Mouse (Mus musculus) olfactory bulb, adult 2 months (tissue): ENCODE results near the gene Gm5447. TPM values are rescaled to one million over a fixed set of nuclear protein-coding genes. Genes with fewer than 3 reads are reported as not detected.

Experiments
- H3K27ac ChIP-seq: fragments of 200-500 bp; 2 replicates; pipeline ENCODE4 v1.5.1; 2012; ENCODE audit warnings: low read depth, low read length; ENCODE audit not compliant: insufficient read depth
- H3K4me1 ChIP-seq: fragments of 200-500 bp; 2 replicates; pipeline ENCODE4 v1.6.1; 2012; ENCODE audit warnings: low read length; ENCODE audit not compliant: control insufficient read depth, insufficient read depth
- H3K4me3 ChIP-seq: fragments of 200-500 bp; 2 replicates; pipeline ENCODE4 v1.5.1; 2012; ENCODE audit warnings: mild to moderate bottlenecking, low read depth, low read length, moderate library complexity; ENCODE audit not compliant: insufficient read depth
- CTCF ChIP-seq: fragments of 200-500 bp; IDR thresholded peaks from 2 replicates; pipeline ENCODE4 v1.5.1; 2012; ENCODE audit warnings: low read depth, mild to moderate bottlenecking, low read length, moderate library complexity; ENCODE audit not compliant: insufficient read depth
- POLR2A ChIP-seq: fragments of 200-500 bp; IDR thresholded peaks from 2 replicates; pipeline ENCODE4 v1.6.1; 2012; ENCODE audit warnings: mild to moderate bottlenecking, low read depth, low read length, moderate library complexity; ENCODE audit not compliant: insufficient read depth
- WGBS: fragments of 180-500 bp; shearing (Covaris S2); methylation state at CpG from one replicate; pipeline ENCODE4 v1.1.7; 2018; 5-methylcytosine and 5-hydroxymethylcytosine counted together
- polyA plus RNA-seq: library from polyadenylated mRNA; stranded (reverse); fragments of >200 nt; gene quantifications from 2 replicates; pipeline ENCODE4 v1.2.4, GENCODE M21; 2012; ENCODE audit warnings: low replicate concordance; ENCODE audit not compliant: missing spikeins, insufficient read depth, insufficient read length

Gm5447 gene
- polyA plus RNA-seq: not detected in 2 replicates

DNA sequence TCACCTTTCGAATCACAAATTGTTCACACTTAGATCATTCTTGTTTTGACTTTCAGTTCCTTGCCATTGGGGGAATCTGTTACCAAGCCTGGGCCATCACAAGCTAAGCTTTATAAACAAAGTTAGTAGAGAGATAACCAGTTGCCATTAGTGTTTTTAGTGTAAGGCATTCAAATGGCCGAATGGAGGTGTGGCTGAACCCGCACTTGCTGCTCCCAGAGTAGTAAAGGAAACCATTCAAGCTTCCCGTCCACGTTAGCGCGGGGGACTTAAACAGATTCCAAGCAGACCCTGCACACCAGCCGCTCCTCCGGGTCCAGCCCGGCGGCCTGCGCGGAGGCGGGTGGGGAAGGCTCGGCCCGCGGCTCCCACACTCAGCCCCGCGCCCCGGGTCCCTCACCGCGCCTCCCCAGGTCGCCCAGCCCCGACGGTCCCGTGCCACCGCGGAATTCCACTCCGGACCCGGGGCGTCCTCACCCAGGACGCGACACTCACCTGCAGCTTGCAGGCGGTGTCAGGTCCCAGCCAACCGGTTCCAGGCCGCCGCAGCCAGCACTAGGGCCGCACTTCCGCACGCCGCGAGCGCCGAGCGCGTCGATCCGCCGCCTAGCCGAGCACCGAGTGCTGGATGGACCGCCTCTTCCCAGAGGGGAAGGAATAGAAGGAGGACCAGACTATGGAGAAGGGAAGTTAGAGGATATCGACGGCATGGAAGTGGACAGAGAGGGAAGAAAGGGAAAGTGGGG lies at the start of gene Gm5447, which contains the start of gene Exoc2:
Gm5447 (plus strand) TSS at position 704 of the 746 bp plus-strand sequence.
Exoc2 (minus strand) TSS at position 593 of the 746 bp plus-strand sequence.
- Histone ChIP-seq H3K4me3 (peak within 1 kb of the TSS; percentile 62), H3K27ac (peak within 1 kb of the TSS; percentile 13; the same call in 1 of the 2 replicates), H3K4me1 (0 out of 2 replicates have a peak, but pooled peaks cover 2% of the 10 kb centered on the region)
- under 1% methylated on average over 54 of the region's 54 CpGs for WGBS
- TF ChIP-seq CTCF: no peak
- peak; percentile 75 for TF ChIP-seq POLR2A

DNA sequence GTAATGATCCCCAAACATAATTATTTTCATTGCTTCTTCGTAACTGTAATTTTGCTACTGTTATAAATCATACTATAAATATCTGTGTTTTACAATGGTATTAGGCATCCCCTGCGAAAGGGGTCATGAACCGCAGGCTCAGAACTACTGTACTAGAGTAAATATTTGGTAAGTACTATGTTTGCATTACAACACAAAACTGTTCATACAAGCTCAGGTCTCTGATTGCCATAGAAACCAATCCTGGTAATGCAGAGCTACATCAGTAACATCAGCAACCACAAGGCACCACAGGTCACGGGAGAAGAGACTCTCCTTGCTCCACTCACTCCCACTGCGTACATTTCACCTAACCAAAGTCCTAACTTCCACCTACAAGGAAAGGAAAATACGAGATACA lies 49.7 kb upstream of the Gm5447 start:
- H3K4me3 ChIP-seq: no peak overlapping the region
- H3K27ac ChIP-seq: no peak overlapping the region
- TF ChIP-seq CTCF: no peak
- TF ChIP-seq POLR2A: no peak
- no peaks in the 10 kb centered on the region for H3K4me1 ChIP-seq
- 92% methylated on average over 6 of the region's 6 CpGs for WGBS

DNA sequence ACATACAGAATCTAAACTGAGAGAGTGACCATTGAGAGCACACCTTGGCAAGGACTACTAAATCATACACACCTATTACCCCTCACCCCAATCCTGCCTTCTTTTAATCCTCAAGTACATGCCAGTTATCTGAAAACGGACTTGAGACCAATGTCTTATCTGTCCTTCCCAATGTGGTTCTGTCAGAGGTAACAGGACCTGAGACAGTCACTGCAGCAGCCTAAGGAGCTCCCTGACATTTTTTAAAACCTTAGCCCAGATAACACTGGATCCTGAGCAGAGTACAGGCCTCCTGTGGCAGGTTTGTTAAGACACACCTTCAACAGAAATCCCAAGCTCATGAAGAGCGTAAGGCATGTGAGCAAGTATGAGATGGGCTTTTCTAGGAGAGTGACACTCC lies 44.9 kb upstream of the Gm5447 start:
- WGBS: 94% methylated on average over 2 of the region's 2 CpGs
- no peak for TF ChIP-seq CTCF
- H3K4me1 ChIP-seq: no peaks in the 10 kb centered on the region
- no peak overlapping the region for H3K4me3 ChIP-seq
- H3K27ac ChIP-seq: no peak overlapping the region

DNA sequence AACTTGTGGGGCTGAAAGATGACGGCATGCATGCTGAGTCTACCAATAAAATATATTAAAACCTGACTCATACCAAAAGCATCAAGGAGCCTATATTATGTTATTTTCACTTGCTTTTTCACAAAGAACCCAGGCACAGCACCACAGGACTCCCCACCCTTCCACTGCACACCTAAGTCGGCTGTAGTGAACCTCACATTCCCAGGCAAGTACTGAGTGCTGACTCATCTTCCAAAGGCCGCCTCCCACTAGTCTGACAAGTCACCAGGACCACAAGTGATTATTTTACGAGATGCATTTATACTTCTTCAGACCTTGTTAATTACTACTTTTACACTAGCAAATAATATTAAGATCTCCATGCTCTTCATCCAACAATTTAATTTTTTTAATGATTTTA lies 42.4 kb upstream of the Gm5447 start:
- no peak overlapping the region for H3K4me3 ChIP-seq
- H3K27ac ChIP-seq: no peak overlapping the region
- no peaks in the 10 kb centered on the region for H3K4me1 ChIP-seq
- WGBS: 56% methylated on average over 4 of the region's 4 CpGs
- TF ChIP-seq POLR2A: no peak
- no peak for TF ChIP-seq CTCF

DNA sequence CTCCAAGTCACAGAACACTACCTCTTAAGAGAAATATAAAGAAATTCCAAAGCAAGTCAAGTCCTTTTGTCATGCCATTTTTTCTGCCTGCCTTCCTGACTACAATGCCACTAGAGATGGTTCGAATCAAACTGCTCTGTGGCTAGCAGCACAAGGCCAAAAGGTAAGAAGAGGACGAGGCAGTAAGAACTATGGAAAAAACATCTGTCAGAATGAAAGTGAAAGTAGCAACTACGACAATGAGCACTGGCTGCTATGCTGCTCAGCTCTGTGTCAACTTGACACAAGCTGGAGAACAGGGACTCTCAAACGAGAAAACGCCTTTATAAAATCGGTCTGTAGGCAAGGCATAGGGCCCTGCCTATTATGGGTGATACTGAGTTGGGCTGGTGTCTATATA lies 41.0 kb upstream of the Gm5447 start:
- no peak overlapping the region for H3K4me3 ChIP-seq
- 74% methylated on average over 6 of the region's 6 CpGs for WGBS

DNA sequence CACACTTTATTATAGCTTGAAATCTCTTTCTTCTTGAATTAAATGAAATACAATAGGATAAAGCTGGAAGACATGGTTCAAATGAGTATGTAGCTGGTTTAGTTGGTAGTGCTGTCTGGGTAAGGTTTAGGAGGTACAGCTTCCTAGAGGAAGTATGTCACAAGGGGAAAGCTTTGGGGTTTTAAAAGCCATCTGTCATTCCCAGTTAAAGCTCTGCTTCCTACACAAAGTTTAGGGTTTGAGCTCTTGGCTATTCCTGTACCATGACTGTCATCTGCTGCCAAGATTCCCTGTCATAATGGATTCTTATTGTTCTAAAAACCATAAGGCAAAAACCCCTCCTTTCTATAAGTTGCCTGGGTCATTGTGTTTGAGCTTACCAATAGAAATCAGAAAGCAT lies 28.2 kb upstream of the Gm5447 start:
- Histone ChIP-seq H3K27ac (no peak overlapping the region), H3K4me3 (no peak overlapping the region), H3K4me1 (peaks cover 8% of the 10 kb centered on the region)
- TF ChIP-seq CTCF: no peak
- TF ChIP-seq POLR2A: no peak

More for the DNA sequence above, 41.0 kb upstream of the Gm5447 start:
- no peak for TF ChIP-seq CTCF
- TF ChIP-seq POLR2A: no peak
- Histone ChIP-seq H3K27ac (no peak overlapping the region), H3K4me1 (no peaks in the 10 kb centered on the region)

DNA sequence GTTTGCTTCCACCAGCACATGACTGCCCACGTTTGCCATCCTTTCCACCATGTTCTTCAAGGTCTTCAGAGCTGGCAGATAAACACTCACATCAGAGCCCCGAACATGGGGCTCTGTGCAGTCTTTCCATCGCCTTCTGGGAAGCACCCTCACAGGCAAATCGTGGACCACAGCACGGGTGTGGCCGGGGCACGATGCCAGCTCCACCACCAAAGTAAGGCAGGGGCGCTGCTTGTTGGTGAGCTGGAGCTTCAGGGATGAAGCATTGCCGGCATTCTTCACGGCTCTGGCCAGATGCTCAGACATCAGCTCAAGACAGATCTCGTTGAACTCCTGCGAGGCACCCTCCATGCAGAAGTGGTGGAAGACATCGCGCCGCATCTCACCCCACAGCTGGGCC lies 26.9 kb upstream of the Gm5447 start:
- Histone ChIP-seq H3K4me3 (no peak overlapping the region), H3K4me1 (peaks cover 8% of the 10 kb centered on the region), H3K27ac (no peak overlapping the region)
- WGBS: 91% methylated on average over 15 of the region's 15 CpGs
- TF ChIP-seq POLR2A (no peak), CTCF (no peak)

DNA sequence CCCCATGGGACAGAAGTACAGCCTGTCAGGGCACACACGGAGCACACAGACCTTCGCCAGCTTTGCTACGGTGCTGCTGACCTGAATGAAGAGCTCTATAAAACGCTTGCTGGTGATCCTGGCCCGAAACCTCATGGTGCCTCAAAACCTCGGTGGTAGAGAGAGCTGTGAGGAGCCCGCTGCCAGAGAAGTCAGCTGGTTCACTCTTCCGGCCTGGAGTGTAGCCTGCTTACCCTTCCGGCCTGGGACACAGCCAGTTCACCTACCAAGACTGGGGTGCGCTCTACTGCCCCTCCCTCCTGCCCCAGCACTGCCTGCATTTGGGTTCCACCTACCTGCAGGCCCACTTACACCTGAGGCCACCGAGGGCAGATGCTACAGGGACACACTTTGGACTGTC lies 26.5 kb upstream of the Gm5447 start, which contains the start of gene Hus1b:
Hus1b (minus strand) TSS at position 220 of the 400 bp plus-strand sequence.
- Histone ChIP-seq H3K4me3 (no peak within 1 kb of the TSS), H3K27ac (no peak within 1 kb of the TSS), H3K4me1 (peaks cover 8% of the 10 kb centered on the region)
- WGBS: 93% methylated on average over 11 of the region's 11 CpGs
- TF ChIP-seq CTCF (no peak), POLR2A (no peak)

DNA sequence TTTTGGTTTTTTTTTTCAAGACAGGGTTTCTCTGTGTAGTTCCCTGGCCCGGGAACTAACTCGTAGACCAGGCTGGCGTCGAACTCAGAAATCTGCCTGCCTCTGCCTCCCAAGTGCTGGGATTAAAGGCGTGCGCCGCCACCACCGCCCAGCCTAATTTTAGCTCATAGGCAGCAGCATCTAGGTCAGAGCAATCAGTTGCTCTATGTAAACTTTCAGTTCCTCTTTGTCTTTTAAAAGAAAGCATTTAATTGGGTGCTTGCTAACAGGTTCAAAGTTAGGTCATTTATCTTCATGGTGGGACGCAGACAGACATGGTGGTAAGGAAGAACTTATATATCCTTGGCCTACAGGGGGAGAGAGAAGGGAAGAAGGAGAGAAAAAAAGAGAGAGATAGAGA lies 24.8 kb upstream of the Gm5447 start:
- peaks cover 8% of the 10 kb centered on the region for H3K4me1 ChIP-seq
- H3K4me3 ChIP-seq: no peak overlapping the region
- TF ChIP-seq CTCF: no peak
- TF ChIP-seq POLR2A: no peak
- 95% methylated on average over 9 of the region's 9 CpGs for WGBS
- H3K27ac ChIP-seq: no peak overlapping the region
